Mouse (Mus musculus): ENCODE measurements around the gene Mical3. TPM values are rescaled to one million over a fixed set of nuclear protein-coding genes. Genes with fewer than 3 reads are reported as not detected.

Mical3 gene
- polyA plus RNA-seq, 1 experiment from 2014 or later, result 12.9 TPM

GRCm38 (mm10) chr6:121039286-121039685 is 91.5 kb downstream of the Mical3 start:
- no peak for DNase-seq (ENCODE audit: low spot score)
- Histone ChIP-seq H3K9ac (ENCODE audit: low read length) (no peak overlapping the region), H3K27me3 (replicated peaks; ENCODE audit: control insufficient read depth, insufficient read depth, low read length) (no peaks in the 10 kb centered on the region), H3K4me1 (replicated peaks; ENCODE audit: control insufficient read depth, insufficient read depth, low read length) (no peaks in the 10 kb centered on the region), H3K27ac (ENCODE audit: low read depth) (no peak overlapping the region), H3K4me3 (ENCODE audit: low read depth, low read length) (no peak overlapping the region), H3K9me3 (ENCODE audit: control insufficient read depth, low read length) (no peaks in the 10 kb centered on the region), H3K36me3 (ENCODE audit: control insufficient read depth, insufficient read depth, low read length) (peaks cover 32% of the 10 kb centered on the region), H3K4me2 (ENCODE audit: low read length) (no peak overlapping the region)
- no peak for ATAC-seq (replicated peaks; ENCODE audit: low FRiP score, low TSS enrichment, low read depth)
- WGBS, result 86% methylated on average over 9 of the region's 9 CpGs

- H3K9me3 ChIP-seq (ENCODE audit: control insufficient read depth, low read length), result no peaks in the 10 kb centered on the region
- 41% methylated on average over 4 of the region's 4 CpGs for WGBS
- H3K36me3 ChIP-seq (ENCODE audit: control insufficient read depth, insufficient read depth, low read length), result peaks cover 54% of the 10 kb centered on the region
- H3K4me2 ChIP-seq (ENCODE audit: low read length), result no peak overlapping the region
- H3K4me1 ChIP-seq (replicated peaks; ENCODE audit: control insufficient read depth, insufficient read depth, low read length), result no peaks in the 10 kb centered on the region
- no peaks in the 10 kb centered on the region for H3K27me3 ChIP-seq (replicated peaks; ENCODE audit: control insufficient read depth, insufficient read depth, low read length)
- H3K9ac ChIP-seq (ENCODE audit: low read length), result no peak overlapping the region
- ATAC-seq (replicated peaks; ENCODE audit: low FRiP score, low TSS enrichment, low read depth) (no peak), DNase-seq (ENCODE audit: low spot score) (no peak)
- H3K27ac ChIP-seq (ENCODE audit: low read depth), result no peak overlapping the region
- no peak overlapping the region for H3K4me3 ChIP-seq (ENCODE audit: low read depth, low read length)
Measured at GRCm38 (mm10) chr6:121037086-121037485, 93.7 kb downstream of the Mical3 start.

GRCm38 (mm10) chr6:121035929-121036328 is 94.9 kb downstream of the Mical3 start:
- H3K36me3 ChIP-seq (ENCODE audit: control insufficient read depth, insufficient read depth, low read length), result peaks cover 52% of the 10 kb centered on the region
- WGBS, result 54% methylated on average over 3 of the region's 3 CpGs
- ATAC-seq (replicated peaks; ENCODE audit: low FRiP score, low TSS enrichment, low read depth), result no peak

GRCm38 (mm10) chr6:121035268-121035667 is 95.5 kb downstream of the Mical3 start:
- no peak for DNase-seq (ENCODE audit: low spot score)
- H3K4me2 ChIP-seq (ENCODE audit: low read length), result no peak overlapping the region
- peaks cover 55% of the 10 kb centered on the region for H3K36me3 ChIP-seq (ENCODE audit: control insufficient read depth, insufficient read depth, low read length)
- H3K27me3 ChIP-seq (replicated peaks; ENCODE audit: control insufficient read depth, insufficient read depth, low read length), result no peaks in the 10 kb centered on the region
- 87% methylated on average over 12 of the region's 12 CpGs for WGBS
- no peak overlapping the region for H3K27ac ChIP-seq (ENCODE audit: low read depth)
- no peak for ATAC-seq (replicated peaks; ENCODE audit: low FRiP score, low TSS enrichment, low read depth)
- H3K9ac ChIP-seq (ENCODE audit: low read length), result no peak overlapping the region
- no peak overlapping the region for H3K4me3 ChIP-seq (ENCODE audit: low read depth, low read length)
- no peaks in the 10 kb centered on the region for H3K9me3 ChIP-seq (ENCODE audit: control insufficient read depth, low read length)
- no peaks in the 10 kb centered on the region for H3K4me1 ChIP-seq (replicated peaks; ENCODE audit: control insufficient read depth, insufficient read depth, low read length)

More at GRCm38 (mm10) chr6:121035929-121036328, 94.9 kb downstream of the Mical3 start:
- H3K9ac ChIP-seq (ENCODE audit: low read length), result no peak overlapping the region
- H3K9me3 ChIP-seq (ENCODE audit: control insufficient read depth, low read length), result no peaks in the 10 kb centered on the region
- H3K4me1 ChIP-seq (replicated peaks; ENCODE audit: control insufficient read depth, insufficient read depth, low read length), result no peaks in the 10 kb centered on the region
- H3K27ac ChIP-seq (ENCODE audit: low read depth), result no peak overlapping the region
- no peak overlapping the region for H3K4me3 ChIP-seq (ENCODE audit: low read depth, low read length)
- no peak for DNase-seq (ENCODE audit: low spot score)
- H3K27me3 ChIP-seq (replicated peaks; ENCODE audit: control insufficient read depth, insufficient read depth, low read length), result no peaks in the 10 kb centered on the region
- no peak overlapping the region for H3K4me2 ChIP-seq (ENCODE audit: low read length)

GRCm38 (mm10) chr6:121033250-121033649 is 97.5 kb downstream of the Mical3 start:
- no peak overlapping the region for H3K4me3 ChIP-seq (ENCODE audit: low read depth, low read length)
- no peaks in the 10 kb centered on the region for H3K27me3 ChIP-seq (replicated peaks; ENCODE audit: control insufficient read depth, insufficient read depth, low read length)
- 89% methylated on average over 3 of the region's 3 CpGs for WGBS
- H3K27ac ChIP-seq (ENCODE audit: low read depth), result no peak overlapping the region
- DNase-seq (ENCODE audit: low spot score) (no peak), ATAC-seq (replicated peaks; ENCODE audit: low FRiP score, low TSS enrichment, low read depth) (no peak)
- H3K4me2 ChIP-seq (ENCODE audit: low read length), result no peak overlapping the region
- no peaks in the 10 kb centered on the region for H3K9me3 ChIP-seq (ENCODE audit: control insufficient read depth, low read length)
- H3K4me1 ChIP-seq (replicated peaks; ENCODE audit: control insufficient read depth, insufficient read depth, low read length), result no peaks in the 10 kb centered on the region
- no peak overlapping the region for H3K9ac ChIP-seq (ENCODE audit: low read length)
- peaks cover 61% of the 10 kb centered on the region for H3K36me3 ChIP-seq (ENCODE audit: control insufficient read depth, insufficient read depth, low read length)

GRCm38 (mm10) chr6:121031370-121031769 is 99.4 kb downstream of the Mical3 start:
- no peak for ATAC-seq (replicated peaks; ENCODE audit: low FRiP score, low TSS enrichment, low read depth)
- DNase-seq (ENCODE audit: low spot score), result no peak
- Histone ChIP-seq H3K9ac (ENCODE audit: low read length) (no peak overlapping the region), H3K4me2 (ENCODE audit: low read length) (no peak overlapping the region), H3K27me3 (replicated peaks; ENCODE audit: control insufficient read depth, insufficient read depth, low read length) (no peaks in the 10 kb centered on the region), H3K4me1 (replicated peaks; ENCODE audit: control insufficient read depth, insufficient read depth, low read length) (no peaks in the 10 kb centered on the region), H3K36me3 (ENCODE audit: control insufficient read depth, insufficient read depth, low read length) (peaks cover 60% of the 10 kb centered on the region), H3K4me3 (ENCODE audit: low read depth, low read length) (no peak overlapping the region), H3K9me3 (ENCODE audit: control insufficient read depth, low read length) (no peaks in the 10 kb centered on the region), H3K27ac (ENCODE audit: low read depth) (no peak overlapping the region)
- 85% methylated on average over 7 of the region's 7 CpGs for WGBS

DNA sequence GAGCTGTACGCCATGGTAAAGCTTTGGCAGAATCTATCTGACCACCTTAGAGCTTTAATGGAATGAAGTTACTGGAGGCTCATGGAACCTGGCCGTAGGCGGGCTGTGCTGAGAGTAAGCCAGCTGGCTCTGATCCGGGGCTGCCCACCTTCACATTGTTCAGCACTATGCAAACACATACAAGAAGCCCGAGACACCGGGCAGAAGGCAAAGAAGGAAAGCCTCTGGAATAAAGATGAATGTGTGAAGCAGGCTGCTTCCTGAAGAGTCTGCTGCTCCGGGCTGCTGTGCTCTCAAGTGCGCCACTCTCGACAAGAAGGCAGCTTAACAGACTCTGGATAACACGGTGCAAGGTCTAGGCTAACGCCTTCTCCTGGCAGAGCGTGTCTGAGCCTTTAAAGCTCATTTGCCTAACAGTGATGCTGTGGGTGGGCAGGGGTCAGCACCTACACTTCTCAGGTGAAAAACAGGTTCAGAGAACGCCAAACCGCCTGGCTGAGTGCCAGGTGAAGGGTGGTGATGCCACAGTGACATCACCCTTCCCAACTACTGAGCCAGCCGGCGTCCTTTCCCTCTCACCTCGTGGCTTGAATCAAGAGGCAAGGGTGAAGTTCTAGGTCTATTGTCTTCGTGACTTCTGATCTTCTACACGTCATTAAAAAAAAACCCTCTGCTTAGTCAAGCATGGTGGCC is 100.8 kb downstream of the Mical3 start:
- DNase-seq (ENCODE audit: low spot score) (no peak), ATAC-seq (replicated peaks; ENCODE audit: low FRiP score, low TSS enrichment, low read depth) (no peak)
- WGBS, result 90% methylated on average over 19 of the region's 19 CpGs

DNA sequence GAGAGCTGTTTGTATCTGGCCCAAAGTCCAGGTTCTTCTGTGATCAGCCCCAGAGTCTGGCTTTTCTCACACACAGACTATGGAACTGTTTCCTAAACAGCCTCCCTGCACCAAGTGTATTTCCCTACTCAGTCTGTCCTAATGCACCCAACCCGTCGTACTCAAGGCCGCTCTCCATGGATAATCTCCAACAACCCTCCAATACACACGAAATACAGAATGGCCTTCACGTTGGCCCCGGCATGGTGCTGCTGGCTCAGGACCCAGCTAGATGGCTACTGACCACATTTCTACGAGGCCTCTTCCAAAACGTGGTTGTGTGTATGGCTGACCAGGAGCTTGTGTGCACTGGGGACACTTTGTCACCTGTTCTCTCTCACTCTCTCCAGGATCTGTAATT is 102.3 kb downstream of the Mical3 start:
- H3K4me1 ChIP-seq (replicated peaks; ENCODE audit: control insufficient read depth, insufficient read depth, low read length), result no peaks in the 10 kb centered on the region
- H3K4me2 ChIP-seq (ENCODE audit: low read length), result no peak overlapping the region
- H3K27me3 ChIP-seq (replicated peaks; ENCODE audit: control insufficient read depth, insufficient read depth, low read length), result no peaks in the 10 kb centered on the region
- no peak for ATAC-seq (replicated peaks; ENCODE audit: low FRiP score, low TSS enrichment, low read depth)
- H3K9me3 ChIP-seq (ENCODE audit: control insufficient read depth, low read length), result no peaks in the 10 kb centered on the region
- H3K4me3 ChIP-seq (ENCODE audit: low read depth, low read length), result no peak overlapping the region
- DNase-seq (ENCODE audit: low spot score), result no peak
- no peak overlapping the region for H3K27ac ChIP-seq (ENCODE audit: low read depth)
- H3K36me3 ChIP-seq (ENCODE audit: control insufficient read depth, insufficient read depth, low read length), result peaks cover 43% of the 10 kb centered on the region
- 93% methylated on average over 8 of the region's 8 CpGs for WGBS
- no peak overlapping the region for H3K9ac ChIP-seq (ENCODE audit: low read length)

More for the DNA sequence above, 100.8 kb downstream of the Mical3 start:
- no peaks in the 10 kb centered on the region for H3K4me1 ChIP-seq (replicated peaks; ENCODE audit: control insufficient read depth, insufficient read depth, low read length)
- H3K27ac ChIP-seq (ENCODE audit: low read depth), result no peak overlapping the region
- H3K27me3 ChIP-seq (replicated peaks; ENCODE audit: control insufficient read depth, insufficient read depth, low read length), result no peaks in the 10 kb centered on the region
- no peak overlapping the region for H3K4me3 ChIP-seq (ENCODE audit: low read depth, low read length)
- no peaks in the 10 kb centered on the region for H3K9me3 ChIP-seq (ENCODE audit: control insufficient read depth, low read length)
- peaks cover 52% of the 10 kb centered on the region for H3K36me3 ChIP-seq (ENCODE audit: control insufficient read depth, insufficient read depth, low read length)
- H3K4me2 ChIP-seq (ENCODE audit: low read length), result no peak overlapping the region
- no peak overlapping the region for H3K9ac ChIP-seq (ENCODE audit: low read length)

DNA sequence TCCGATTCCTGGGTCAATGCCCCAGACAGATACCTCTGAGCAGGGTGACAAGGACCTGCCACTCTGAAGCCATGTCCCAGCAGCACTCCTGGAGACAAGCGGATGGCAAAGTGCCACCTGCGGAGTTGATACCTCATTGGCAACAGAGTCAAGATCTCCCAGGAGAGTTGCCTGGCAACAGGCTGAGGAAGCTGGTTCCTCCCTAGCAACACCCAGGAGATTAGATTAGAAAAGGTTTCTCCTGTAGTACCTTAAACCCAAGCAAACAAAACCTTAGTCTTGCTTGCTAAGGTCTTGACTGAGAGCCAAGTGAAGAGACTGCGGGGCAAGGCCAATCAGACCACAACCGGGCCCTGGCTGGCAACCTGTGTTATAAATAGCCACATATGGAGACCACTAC is 103.5 kb downstream of the Mical3 start:
- Histone ChIP-seq H3K9ac (ENCODE audit: low read length) (no peak overlapping the region), H3K27ac (ENCODE audit: low read depth) (no peak overlapping the region), H3K27me3 (replicated peaks; ENCODE audit: control insufficient read depth, insufficient read depth, low read length) (no peaks in the 10 kb centered on the region), H3K9me3 (ENCODE audit: control insufficient read depth, low read length) (no peaks in the 10 kb centered on the region), H3K4me1 (replicated peaks; ENCODE audit: control insufficient read depth, insufficient read depth, low read length) (no peaks in the 10 kb centered on the region), H3K4me2 (ENCODE audit: low read length) (no peak overlapping the region), H3K4me3 (ENCODE audit: low read depth, low read length) (no peak overlapping the region), H3K36me3 (ENCODE audit: control insufficient read depth, insufficient read depth, low read length) (peaks cover 40% of the 10 kb centered on the region)
- ATAC-seq (replicated peaks; ENCODE audit: low FRiP score, low TSS enrichment, low read depth) (no peak), DNase-seq (ENCODE audit: low spot score) (no peak)
- WGBS, result 71% methylated on average over 5 of the region's 5 CpGs
